Mouse (Mus musculus): ENCODE data around the gene Spag9.

Gene Spag9

GRCm38 (mm10) chr11:94130118-94131095 is 134.5 kb downstream of the Spag9 start:
- DNase-seq (ENCODE audit: low read depth, low spot score) = no peak

GRCm38 (mm10) chr11:94133344-94133955 is 137.6 kb downstream of the Spag9 start:
- peak; percentile 86 for DNase-seq (ENCODE audit: low read depth, low spot score)

GRCm38 (mm10) chr11:94134076-94134838 is 138.4 kb downstream of the Spag9 start:
- no peak for DNase-seq (ENCODE audit: low read depth, low spot score)

- no peak for DNase-seq (ENCODE audit: low read depth, low spot score)
Measured at GRCm38 (mm10) chr11:94135581-94136001, 139.7 kb downstream of the Spag9 start.

- no peak for DNase-seq (ENCODE audit: low read depth, low spot score)
Measured at GRCm38 (mm10) chr11:94136656-94137055, 140.8 kb downstream of the Spag9 start.

GRCm38 (mm10) chr11:94137326-94138061 is 141.6 kb downstream of the Spag9 start:
- DNase-seq (ENCODE audit: low read depth, low spot score) = no peak

- no peak for DNase-seq (ENCODE audit: low read depth, low spot score)
Measured at GRCm38 (mm10) chr11:94138411-94139231, 142.7 kb downstream of the Spag9 start.

- no peak for DNase-seq (ENCODE audit: low read depth, low spot score)
Measured at GRCm38 (mm10) chr11:94139232-94139620, 143.3 kb downstream of the Spag9 start.

- no peak for DNase-seq (ENCODE audit: low read depth, low spot score)
Measured at GRCm38 (mm10) chr11:94140540-94140939, 144.6 kb downstream of the Spag9 start.

GRCm38 (mm10) chr11:94141564-94141963 is 145.7 kb downstream of the Spag9 start:
- DNase-seq (ENCODE audit: low read depth, low spot score) = no peak

GRCm38 (mm10) chr11:94143336-94143735 is 147.4 kb downstream of the Spag9 start:
- DNase-seq (ENCODE audit: low read depth, low spot score) = no peak

GRCm38 (mm10) chr11:94144771-94145539 is 149.1 kb downstream of the Spag9 start:
- DNase-seq (ENCODE audit: low read depth, low spot score) = no peak

- DNase-seq (ENCODE audit: low read depth, low spot score) = no peak
Measured at GRCm38 (mm10) chr11:94146049-94146605, 150.2 kb downstream of the Spag9 start.

GRCm38 (mm10) chr11:94146733-94147485 is 151.0 kb downstream of the Spag9 start:
- no peak for DNase-seq (ENCODE audit: low read depth, low spot score)

- no peak for DNase-seq (ENCODE audit: low read depth, low spot score)
Measured at GRCm38 (mm10) chr11:94148105-94148696, 152.3 kb downstream of the Spag9 start.

- peak; percentile 37 for DNase-seq (ENCODE audit: low read depth, low spot score)
Measured at GRCm38 (mm10) chr11:94148931-94149491, 153.1 kb downstream of the Spag9 start.

- DNase-seq (ENCODE audit: low read depth, low spot score) = peak; percentile 61
Measured at GRCm38 (mm10) chr11:94149509-94150259, 153.8 kb downstream of the Spag9 start.

Measured in A20 (cell line).